Mouse (Mus musculus) layer of hippocampus, adult 9-11 months (tissue): ENCODE data around the gene Pbsn.
"Not testable (repeated sequence)": the region's sequence is repeated elsewhere in the genome, so short reads cannot be mapped to it uniquely, and the experiment has no call there.

Experiments used
- DNase-seq: peaks from one replicate; pipeline ENCODE4 v3.0.0; 2022

The Pbsn gene

GRCm38 (mm10) chrX:77853523-77853922 is at the start of gene Pbsn:
TSS of gene Pbsn (minus strand) at chrX:77853623.
- DNase-seq, result no peak

- not testable (repeated sequence) for DNase-seq
Observed at GRCm38 (mm10) chrX:77880033-77880432, 26.6 kb upstream of the Pbsn start.

GRCm38 (mm10) chrX:77864458-77864857 is 11.0 kb upstream of the Pbsn start, which contains the start of gene Gm14744:
TSS of gene Gm14744 (plus strand) at chrX:77864758.
- not testable (repeated sequence) for DNase-seq

- DNase-seq, result peak; percentile 34
Observed at GRCm38 (mm10) chrX:77812031-77812430, 41.4 kb downstream of the Pbsn start.

GRCm38 (mm10) chrX:77810608-77811206 is 42.7 kb downstream of the Pbsn start:
- peak; percentile 69 for DNase-seq

- DNase-seq, result no peak
Observed at GRCm38 (mm10) chrX:77808602-77809001, 44.8 kb downstream of the Pbsn start.

GRCm38 (mm10) chrX:77802293-77802692 is 51.1 kb downstream of the Pbsn start:
- no peak for DNase-seq

- DNase-seq, result no peak
Observed at GRCm38 (mm10) chrX:77801543-77801942, 51.9 kb downstream of the Pbsn start.

GRCm38 (mm10) chrX:77799554-77799953 is 53.9 kb downstream of the Pbsn start:
- no peak for DNase-seq

GRCm38 (mm10) chrX:77797801-77798200 is 55.6 kb downstream of the Pbsn start:
- DNase-seq, result no peak

GRCm38 (mm10) chrX:77796916-77797315 is 56.5 kb downstream of the Pbsn start:
- DNase-seq, result no peak

GRCm38 (mm10) chrX:77796238-77796835 is 57.1 kb downstream of the Pbsn start, which contains the start of gene Prkx:
TSS of gene Prkx (minus strand) at chrX:77796278.
- no peak for DNase-seq

GRCm38 (mm10) chrX:77795858-77796174 is 57.6 kb downstream of the Pbsn start:
- DNase-seq, result peak; percentile 92

GRCm38 (mm10) chrX:77794962-77795857 is 58.2 kb downstream of the Pbsn start:
- DNase-seq, result no peak

GRCm38 (mm10) chrX:77788675-77789074 is 64.7 kb downstream of the Pbsn start:
- no peak for DNase-seq
